Mouse (Mus musculus) forebrain, embryonic 10.5 days (tissue): ENCODE measurements around the gene Timm23. TPM values are rescaled to one million over a fixed set of nuclear protein-coding genes. Genes with fewer than 3 reads are reported as not detected.

ENCODE experiments used
- DNase-seq: peaks from one replicate; pipeline ENCODE4 v3.0.0-alpha.2; 2017; ENCODE audit warnings: low spot score; ENCODE audit errors: extremely low spot score
- H3K27ac ChIP-seq: fragments of 300-500 bp; sonication (generic); 2 replicates; pipeline ENCODE4 v1.5.1; 2016; ENCODE audit warnings: mild to moderate bottlenecking
- H3K27me3 ChIP-seq: fragments of 300-500 bp; sonication (generic); 2 replicates; pipeline ENCODE4 v1.6.1; 2016; ENCODE audit warnings: mild to moderate bottlenecking; ENCODE audit not compliant: poor library complexity, severe bottlenecking
- H3K36me3 ChIP-seq: fragments of 300-500 bp; sonication (generic); replicated peaks from 2 replicates; pipeline ENCODE4 v1.6.1; 2016; ENCODE audit warnings: mild to moderate bottlenecking, moderate library complexity
- H3K4me1 ChIP-seq: fragments of 300-500 bp; sonication (generic); 2 replicates; pipeline ENCODE4 v1.6.1; 2016
- H3K4me3 ChIP-seq: fragments of 300-500 bp; sonication (generic); 2 replicates; pipeline ENCODE4 v1.5.1; 2016; ENCODE audit warnings: mild to moderate bottlenecking, moderate library complexity
- H3K9me3 ChIP-seq: fragments of 300-500 bp; sonication (generic); 2 replicates; pipeline ENCODE4 v1.6.1; 2016; ENCODE audit warnings: mild to moderate bottlenecking, moderate library complexity
- WGBS: fragments of 180-500 bp; shearing (Covaris S2); methylation state at CpG from one replicate; pipeline ENCODE4 v1.1.7; 2016; 5-methylcytosine and 5-hydroxymethylcytosine counted together
- polyA plus RNA-seq: library from polyadenylated mRNA; unstranded; fragments of >200 nt; fragmentation: Nextera tagmentation; extraction: Ambion mirVana; gene quantifications from 2 replicates; pipeline ENCODE4 v1.2.1, GENCODE M21; 2016

The Timm23 gene
- polyA plus RNA-seq, 1 experiment from 2014 or later, result 356 TPM

DNA sequence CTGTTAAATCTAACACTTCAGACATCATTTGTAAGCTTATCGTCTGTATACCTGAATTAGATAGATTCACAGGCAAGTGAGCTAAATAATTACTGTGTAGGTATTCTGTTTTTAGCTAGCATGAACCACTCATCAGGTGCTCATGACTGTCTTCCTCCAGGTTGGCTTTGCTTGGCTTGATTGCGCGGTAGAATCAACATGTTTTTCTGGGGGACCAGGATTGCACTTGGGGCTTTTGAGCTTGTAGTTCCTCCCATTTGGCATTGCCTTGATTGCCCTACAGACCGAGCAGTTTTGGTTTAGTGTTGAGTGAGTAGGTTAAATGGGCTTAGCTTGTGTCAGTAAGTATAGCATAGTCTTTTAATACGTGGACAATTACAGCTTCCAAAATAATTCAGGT lies 39.5 kb downstream of the Timm23 start:
- H3K4me1 ChIP-seq, result peaks cover 36% of the 10 kb centered on the region
- H3K4me3 ChIP-seq, result no peak overlapping the region
- no peak for DNase-seq
- H3K27ac ChIP-seq, result no peak overlapping the region
- H3K36me3 ChIP-seq, result no peaks in the 10 kb centered on the region
- H3K27me3 ChIP-seq, result no peaks in the 10 kb centered on the region
- H3K9me3 ChIP-seq, result no peaks in the 10 kb centered on the region
- 95% methylated on average over 5 of the region's 5 CpGs for WGBS

DNA sequence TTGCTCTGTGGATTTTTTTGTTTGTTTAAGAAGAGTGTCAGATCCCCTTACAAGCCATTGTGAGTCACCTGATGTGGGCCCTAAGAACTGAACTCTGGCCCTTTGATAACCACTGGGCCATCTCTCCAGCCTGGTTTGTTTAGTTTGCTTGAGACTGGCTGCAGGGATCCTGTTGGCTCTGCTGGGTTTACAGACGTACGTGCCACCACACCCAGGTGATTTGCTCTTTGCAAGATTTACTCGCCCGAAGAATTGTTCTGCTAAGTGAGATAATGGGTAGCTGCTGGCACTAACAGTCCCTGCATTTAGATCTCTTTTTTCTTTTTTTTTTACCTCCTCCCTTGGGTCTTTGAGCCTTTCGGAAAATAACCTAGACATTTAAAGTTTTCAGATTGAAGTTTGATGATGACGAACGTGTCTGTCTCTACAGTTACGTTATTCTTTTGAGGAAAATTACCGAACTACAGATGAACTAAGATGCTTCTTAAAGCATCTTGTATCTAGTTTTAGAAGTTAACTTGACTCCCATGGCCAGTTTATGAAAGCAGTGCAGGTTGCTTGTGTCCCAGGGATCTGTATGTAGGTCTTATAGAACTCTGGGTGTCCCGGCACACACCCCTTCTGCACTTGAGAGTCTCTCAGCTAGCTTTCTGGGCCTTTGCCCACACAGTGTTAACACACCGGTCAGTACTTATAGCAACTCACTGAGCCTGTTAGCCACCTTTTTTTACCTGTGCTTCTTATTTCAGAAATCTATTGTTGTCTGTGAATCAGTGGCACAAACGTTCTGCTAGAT lies 40.4 kb downstream of the Timm23 start:
- peak overlapping the region; percentile 91 for H3K4me3 ChIP-seq
- 88% methylated on average over 12 of the region's 12 CpGs for WGBS
- no peaks in the 10 kb centered on the region for H3K9me3 ChIP-seq
- H3K4me1 ChIP-seq, result peaks cover 36% of the 10 kb centered on the region
- H3K27me3 ChIP-seq, result no peaks in the 10 kb centered on the region
- H3K36me3 ChIP-seq, result no peaks in the 10 kb centered on the region
- no peak overlapping the region for H3K27ac ChIP-seq
- DNase-seq, result no peak

DNA sequence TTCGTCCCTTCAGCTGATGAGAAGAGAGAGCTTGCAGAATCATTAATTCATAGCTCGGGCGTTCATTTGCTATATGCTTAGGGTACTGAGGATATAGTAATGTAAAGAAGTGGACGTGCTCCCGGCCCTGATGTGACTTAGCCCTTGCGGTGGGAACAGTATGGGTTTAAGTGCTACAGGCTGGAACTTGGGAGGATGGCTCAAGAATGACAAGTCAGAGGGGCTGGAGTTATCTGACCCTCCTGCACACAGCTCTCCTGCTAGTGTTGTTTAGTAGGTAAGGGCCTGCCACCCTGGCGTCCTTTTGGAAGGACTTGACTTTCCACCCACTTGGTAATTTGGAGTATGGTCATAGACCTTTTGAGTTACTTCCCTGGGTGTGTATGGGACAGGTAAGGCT lies 41.1 kb downstream of the Timm23 start:
- no peaks in the 10 kb centered on the region for H3K27me3 ChIP-seq
- peak overlapping the region; percentile 91 for H3K4me3 ChIP-seq
- H3K4me1 ChIP-seq, result peaks cover 32% of the 10 kb centered on the region
- no peak for DNase-seq
- WGBS, result 41% methylated on average over 7 of the region's 7 CpGs
- peak overlapping the region; percentile 92 for H3K27ac ChIP-seq
- no peaks in the 10 kb centered on the region for H3K9me3 ChIP-seq
- H3K36me3 ChIP-seq, result no peaks in the 10 kb centered on the region

DNA sequence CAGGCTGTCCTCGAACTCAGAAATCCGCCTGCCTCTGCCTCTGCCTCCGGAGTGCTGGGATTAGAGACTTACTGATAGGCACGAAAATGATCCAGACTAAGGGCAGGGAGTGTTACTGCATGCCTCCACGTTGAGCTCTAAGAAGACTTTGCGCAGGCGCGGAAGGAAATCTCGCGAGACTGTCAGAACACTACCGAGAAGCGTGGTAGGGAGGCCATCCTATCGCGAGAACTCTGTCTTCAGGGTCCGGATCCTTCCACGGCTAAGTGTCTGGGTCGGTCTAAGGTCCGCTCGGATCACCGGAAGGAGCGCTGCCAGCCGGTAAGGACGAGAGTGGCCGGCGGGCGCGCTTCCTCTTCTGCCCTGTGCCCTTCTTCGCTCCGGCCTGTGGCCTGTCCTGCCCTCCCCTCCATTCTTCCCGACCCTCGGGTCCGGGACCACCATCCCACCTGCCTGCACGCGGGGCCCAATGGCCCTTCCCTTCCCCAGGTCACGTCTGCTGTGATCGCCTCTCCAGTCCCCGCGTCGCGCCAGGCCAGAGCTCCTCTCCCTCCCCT lies 41.9 kb downstream of the Timm23 start, which contains the start of gene Ncoa4:
TSS of gene Ncoa4 (plus strand) at position 176 of the 557 bp plus-strand sequence.
- Histone ChIP-seq H3K9me3 (no peaks in the 10 kb centered on the region), H3K4me3 (peak within 1 kb of the TSS; percentile 91), H3K36me3 (no peaks in the 10 kb centered on the region), H3K4me1 (peaks cover 24% of the 10 kb centered on the region), H3K27me3 (no peaks in the 10 kb centered on the region), H3K27ac (peak within 1 kb of the TSS; percentile 92)
- DNase-seq, result peak; percentile 98
- WGBS, result under 1% methylated on average over 40 of the region's 40 CpGs

DNA sequence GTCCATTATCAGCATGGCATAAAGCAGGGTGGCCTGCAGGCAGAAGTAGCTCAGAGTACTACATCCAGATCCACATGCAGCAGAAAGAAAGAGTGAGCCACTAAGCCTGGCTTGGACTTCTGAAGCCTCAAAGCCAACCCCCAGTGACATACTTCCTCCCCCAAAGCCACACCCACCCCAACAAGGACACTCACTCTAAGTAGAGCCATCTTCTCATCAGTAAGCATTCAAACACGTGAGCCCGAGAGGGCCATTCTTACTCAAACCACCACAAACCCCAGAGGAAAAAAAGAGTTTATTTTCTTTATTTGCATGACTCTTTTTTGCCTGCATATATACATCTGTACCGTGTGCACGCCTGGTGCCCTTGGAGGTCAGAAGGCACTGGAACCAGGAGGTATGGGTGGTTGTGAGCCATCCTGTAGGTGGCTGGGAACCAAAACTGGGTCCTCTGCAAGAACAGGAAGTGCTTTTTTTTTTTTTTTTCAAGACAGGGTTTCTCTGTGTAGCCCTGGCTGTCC lies 42.5 kb downstream of the Timm23 start:
- 31% methylated on average over 4 of the region's 4 CpGs for WGBS
- H3K36me3 ChIP-seq, result no peaks in the 10 kb centered on the region
- H3K4me1 ChIP-seq, result peaks cover 21% of the 10 kb centered on the region
- DNase-seq, result no peak
- H3K9me3 ChIP-seq, result no peaks in the 10 kb centered on the region
- peak overlapping the region; percentile 92 for H3K27ac ChIP-seq
- H3K4me3 ChIP-seq, result peak overlapping the region; percentile 91
- H3K27me3 ChIP-seq, result no peaks in the 10 kb centered on the region

DNA sequence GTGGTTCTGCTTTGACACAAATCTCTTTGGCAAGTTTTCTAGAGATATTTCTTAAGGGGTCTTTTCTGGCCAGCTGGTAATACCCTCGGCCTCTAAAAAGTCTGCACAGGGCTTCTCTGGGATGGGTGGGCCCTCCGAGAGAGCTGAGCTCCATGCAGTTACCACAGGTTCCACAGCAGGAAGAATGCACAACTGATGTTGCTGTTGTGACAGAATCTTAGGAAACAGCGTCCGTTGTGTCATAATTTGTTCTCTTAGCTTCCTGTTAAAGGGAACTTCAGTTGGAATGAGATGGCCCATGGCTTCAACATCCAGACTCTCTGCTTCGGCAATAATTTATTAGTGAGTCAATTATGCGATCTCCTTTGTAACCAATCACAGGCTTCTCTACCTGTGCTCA lies 46.9 kb downstream of the Timm23 start:
- H3K4me3 ChIP-seq, result no peak overlapping the region
- peaks cover 5% of the 10 kb centered on the region for H3K4me1 ChIP-seq
- no peaks in the 10 kb centered on the region for H3K9me3 ChIP-seq
- no peaks in the 10 kb centered on the region for H3K27me3 ChIP-seq
- 87% methylated on average over 6 of the region's 6 CpGs for WGBS
- H3K27ac ChIP-seq, result no peak overlapping the region
- no peak for DNase-seq
- no peaks in the 10 kb centered on the region for H3K36me3 ChIP-seq

DNA sequence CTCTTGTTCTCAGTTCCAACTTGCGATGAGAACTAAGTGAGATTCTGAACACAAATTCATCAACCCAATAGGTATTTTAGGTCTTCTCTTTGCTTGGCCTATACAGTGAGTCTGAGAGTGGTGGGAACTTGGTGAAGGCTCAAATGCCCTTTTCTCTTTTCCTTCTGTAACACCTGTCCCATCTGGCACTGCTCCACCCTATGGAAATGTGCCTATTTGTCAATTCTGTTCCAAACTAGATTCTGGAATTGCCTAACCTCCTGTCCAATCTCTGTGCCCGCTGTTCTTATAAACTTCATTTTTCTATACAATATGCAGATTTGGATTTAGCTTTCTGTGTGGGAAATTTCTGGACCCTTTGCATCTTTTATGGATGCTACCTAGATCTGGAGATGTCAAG lies 48.5 kb downstream of the Timm23 start:
- H3K4me3 ChIP-seq, result no peak overlapping the region
- no peak overlapping the region for H3K27ac ChIP-seq
- H3K36me3 ChIP-seq, result no peaks in the 10 kb centered on the region
- DNase-seq, result no peak
- H3K4me1 ChIP-seq, result no peaks in the 10 kb centered on the region
- H3K9me3 ChIP-seq, result peaks cover 2% of the 10 kb centered on the region; the same call in 1 of the 2 replicates
- WGBS, result 89% methylated on average over 2 of the region's 2 CpGs
- H3K27me3 ChIP-seq, result no peaks in the 10 kb centered on the region

DNA sequence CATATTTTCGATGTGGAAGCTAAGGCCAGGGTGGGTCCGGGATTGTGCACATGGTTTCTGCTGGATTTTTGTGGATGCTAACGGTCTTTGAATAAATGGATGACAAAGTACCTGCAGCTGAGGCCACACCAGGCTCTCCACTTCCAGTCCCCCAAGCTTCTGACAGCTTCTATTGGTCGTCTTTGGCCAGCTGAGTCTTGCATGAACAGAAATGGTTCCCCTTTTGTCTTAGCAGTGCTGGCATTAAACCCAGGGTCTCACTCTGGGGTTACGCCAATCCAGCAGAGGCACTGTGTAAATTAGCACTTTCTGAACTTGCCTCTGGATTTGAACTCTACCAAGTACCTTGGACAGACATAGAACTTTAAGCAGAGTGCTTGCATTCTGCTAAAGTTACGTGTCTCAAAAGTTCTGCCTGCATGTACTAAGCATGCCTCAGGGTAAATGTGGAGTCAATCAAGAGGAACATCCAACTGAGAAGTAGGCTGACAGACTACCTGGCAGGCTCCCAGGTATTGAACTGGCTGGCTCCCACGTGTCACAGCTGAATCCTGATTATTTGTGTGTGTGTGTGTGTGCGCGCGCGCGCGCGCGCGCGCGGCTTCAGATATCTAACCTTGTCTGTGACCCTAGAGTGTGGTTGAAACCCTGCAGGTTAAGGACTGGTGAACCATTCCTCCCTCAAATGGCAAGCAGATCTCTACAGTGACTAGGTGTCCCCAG lies 49.3 kb downstream of the Timm23 start:
- no peaks in the 10 kb centered on the region for H3K4me1 ChIP-seq
- H3K27me3 ChIP-seq, result no peaks in the 10 kb centered on the region
- H3K9me3 ChIP-seq, result peaks cover 8% of the 10 kb centered on the region; the same call in 1 of the 2 replicates
- WGBS, result 92% methylated on average over 18 of the region's 18 CpGs
- no peak overlapping the region for H3K27ac ChIP-seq
- no peak overlapping the region for H3K4me3 ChIP-seq
- DNase-seq, result no peak
- no peaks in the 10 kb centered on the region for H3K36me3 ChIP-seq

DNA sequence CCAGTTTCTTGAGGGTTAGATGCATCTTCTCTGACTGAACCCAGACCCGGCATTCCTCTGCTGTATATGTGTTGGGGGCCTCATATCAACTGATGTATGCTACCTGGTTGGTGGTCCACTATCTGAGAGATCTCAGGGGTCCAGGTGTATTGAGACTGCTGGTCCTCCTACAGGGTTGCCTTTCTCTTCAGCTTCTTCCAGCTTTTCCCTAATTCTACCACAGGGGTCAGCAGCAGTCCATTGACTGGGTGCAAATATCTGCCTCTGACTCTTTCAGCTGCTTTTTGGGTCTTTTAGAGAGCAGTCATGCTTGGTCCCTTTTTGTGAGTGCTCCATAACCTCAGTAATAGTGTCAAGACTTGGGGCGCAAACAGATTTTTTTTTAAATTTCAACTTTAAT lies 50.8 kb downstream of the Timm23 start:
- H3K4me1 ChIP-seq, result no peaks in the 10 kb centered on the region
- H3K27me3 ChIP-seq, result no peaks in the 10 kb centered on the region
- no peaks in the 10 kb centered on the region for H3K36me3 ChIP-seq
- H3K4me3 ChIP-seq, result no peak overlapping the region
- H3K9me3 ChIP-seq, result peaks cover 12% of the 10 kb centered on the region
- H3K27ac ChIP-seq, result no peak overlapping the region
- no peak for DNase-seq
- WGBS, result 90% methylated on average over 2 of the region's 2 CpGs

DNA sequence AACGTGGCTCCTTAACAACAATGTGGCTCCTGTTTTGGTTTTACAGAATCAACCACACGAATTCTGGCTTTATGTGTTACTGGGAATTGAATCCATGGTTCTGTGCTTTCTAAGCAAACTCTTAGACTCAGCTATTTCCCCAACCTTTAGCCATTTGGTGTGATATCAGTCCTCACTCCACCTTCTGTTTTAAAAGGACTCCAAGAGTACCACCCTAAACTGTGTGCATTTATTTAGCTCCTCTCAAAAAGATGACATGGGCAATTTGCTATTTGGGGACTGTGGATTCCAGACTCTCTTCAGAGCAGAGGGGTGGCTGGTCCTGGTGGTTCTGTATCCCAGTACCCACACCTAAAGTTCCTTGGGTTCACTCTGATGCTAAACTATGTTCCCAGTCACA lies 55.1 kb downstream of the Timm23 start:
- Histone ChIP-seq H3K4me3 (no peak overlapping the region), H3K27me3 (no peaks in the 10 kb centered on the region), H3K4me1 (no peaks in the 10 kb centered on the region), H3K9me3 (peaks cover 12% of the 10 kb centered on the region), H3K36me3 (no peaks in the 10 kb centered on the region), H3K27ac (no peak overlapping the region)
- DNase-seq, result no peak
- 65% methylated on average over 2 of the region's 2 CpGs for WGBS

DNA sequence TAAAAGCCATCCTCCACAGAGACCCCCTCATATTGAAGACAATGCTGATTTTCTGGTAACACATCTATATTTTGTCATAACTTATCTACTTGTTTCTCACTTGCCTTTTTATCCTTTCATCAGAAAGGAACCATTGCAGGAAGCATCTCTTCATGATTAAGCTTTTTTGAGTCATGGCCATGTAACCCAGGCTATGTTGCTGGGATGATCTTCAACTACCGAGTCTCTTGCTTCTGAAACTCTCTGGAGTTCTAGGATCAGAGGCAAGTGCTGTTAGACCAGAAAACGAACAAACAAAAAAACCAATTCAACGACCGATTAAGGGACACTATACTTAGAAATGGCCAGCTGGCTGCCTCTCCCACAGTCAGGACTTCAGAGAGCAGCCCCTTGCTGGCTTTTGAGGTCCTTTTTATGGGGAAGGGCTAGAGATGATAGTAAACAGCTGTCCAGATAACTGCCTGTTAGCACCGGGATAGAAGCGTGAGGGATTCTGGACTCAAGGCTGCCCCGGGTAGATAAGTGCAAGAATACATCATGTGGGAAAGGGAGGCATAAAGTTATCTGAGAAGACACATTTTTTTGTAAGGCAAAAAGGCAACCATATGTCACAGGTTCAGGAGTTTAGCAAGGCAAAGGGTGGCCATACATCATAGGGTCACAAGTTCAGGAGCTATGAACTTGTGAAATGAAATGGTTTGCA lies 55.7 kb downstream of the Timm23 start:
- no peak overlapping the region for H3K4me3 ChIP-seq
- DNase-seq, result no peak
- peaks cover 12% of the 10 kb centered on the region for H3K9me3 ChIP-seq
- 85% methylated on average over 7 of the region's 7 CpGs for WGBS
- no peaks in the 10 kb centered on the region for H3K27me3 ChIP-seq
- H3K4me1 ChIP-seq, result no peaks in the 10 kb centered on the region
- H3K27ac ChIP-seq, result peak overlapping the region; percentile 65; the same call in 1 of the 2 replicates
- H3K36me3 ChIP-seq, result no peaks in the 10 kb centered on the region

DNA sequence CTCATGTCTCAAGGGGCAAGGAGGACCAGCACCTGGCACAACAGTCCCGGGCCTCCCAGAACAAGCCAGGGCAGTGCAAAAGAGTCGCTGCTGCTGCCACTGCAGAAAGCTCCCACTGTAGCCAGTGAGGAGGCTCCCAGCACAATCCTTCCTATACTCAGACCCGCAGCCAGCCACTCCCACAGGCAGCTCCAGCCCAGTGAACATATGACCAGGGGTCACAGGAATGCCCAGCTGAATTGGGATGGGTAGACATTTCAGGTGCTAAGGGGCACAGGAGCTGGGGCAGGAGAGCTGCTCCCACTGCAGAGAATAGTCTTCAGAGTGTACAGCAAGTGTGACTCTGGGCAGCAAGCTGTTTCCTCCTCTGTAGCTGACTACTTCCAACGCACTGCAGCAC lies 56.3 kb downstream of the Timm23 start:
- no peaks in the 10 kb centered on the region for H3K27me3 ChIP-seq
- peaks cover 12% of the 10 kb centered on the region for H3K9me3 ChIP-seq
- H3K4me3 ChIP-seq, result no peak overlapping the region
- no peaks in the 10 kb centered on the region for H3K4me1 ChIP-seq
- 74% methylated on average over 4 of the region's 4 CpGs for WGBS
- H3K36me3 ChIP-seq, result no peaks in the 10 kb centered on the region
- DNase-seq, result no peak
- H3K27ac ChIP-seq, result peak overlapping the region; percentile 65; the same call in 1 of the 2 replicates
